Mouse (Mus musculus) 416B (cell line): Measurements from ENCODE around the gene Immp2l.

ENCODE experiments used
- DNase-seq: peaks from one replicate; pipeline ENCODE4 v3.0.0; 2011; ENCODE audit warnings: low read depth

The Immp2l gene

DNA sequence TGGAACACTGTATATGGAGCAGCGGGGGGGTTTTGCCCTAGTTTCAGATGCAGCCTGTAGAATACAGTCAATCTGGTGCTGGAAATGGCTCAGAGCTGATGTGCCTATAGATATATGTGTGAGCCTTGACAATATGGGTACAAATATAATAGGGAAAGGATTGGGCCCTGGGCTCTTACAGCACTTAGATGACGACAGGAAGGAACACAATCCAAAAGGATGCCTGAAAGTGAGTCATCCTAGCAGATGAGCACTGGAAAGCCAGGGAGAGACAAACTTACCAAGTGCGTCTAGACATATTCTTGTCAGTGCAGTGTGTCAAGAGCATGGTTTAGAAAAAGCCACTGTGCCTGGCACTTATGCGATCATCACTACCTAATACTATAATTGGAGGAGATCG lies 516.1 kb downstream of the Immp2l start:
- DNase-seq: no peak

DNA sequence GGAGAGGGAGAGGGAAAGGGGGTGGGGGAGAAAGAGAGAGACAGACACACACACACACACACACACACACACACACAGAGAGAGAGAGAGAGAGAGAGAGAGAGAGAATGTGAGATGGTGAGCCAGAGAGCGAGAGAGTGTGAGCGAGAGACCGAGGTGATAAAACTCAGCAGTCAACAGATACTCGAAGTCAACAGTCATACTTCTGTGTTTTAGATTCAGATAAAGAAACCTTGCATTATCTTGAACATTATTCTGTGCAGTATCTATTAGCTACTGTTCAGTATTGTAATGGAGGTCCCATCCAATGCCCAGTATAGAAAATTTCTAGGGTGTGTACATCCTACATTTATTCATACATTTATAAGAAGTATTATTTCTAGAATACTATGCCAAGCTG lies 527.7 kb downstream of the Immp2l start:
- DNase-seq: no peak

DNA sequence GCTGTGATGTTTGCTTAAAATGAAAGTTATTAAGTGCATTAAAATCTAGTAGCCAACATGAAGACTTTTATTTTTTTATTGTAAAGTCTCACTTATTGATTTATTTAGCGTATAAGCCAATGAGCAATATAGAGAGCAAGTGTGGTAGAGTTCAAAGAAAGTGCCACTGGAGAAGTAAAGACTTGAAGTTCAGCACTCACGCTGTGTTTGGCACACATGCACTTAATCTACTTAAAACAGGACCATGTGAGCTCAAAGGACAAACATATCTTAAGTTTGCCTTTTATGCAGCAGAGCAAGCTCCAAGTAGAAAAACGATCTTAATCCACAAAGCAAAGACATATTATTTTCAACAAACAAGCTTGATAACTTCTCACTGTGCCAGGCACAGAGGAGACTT lies 533.9 kb downstream of the Immp2l start:
- no peak for DNase-seq

DNA sequence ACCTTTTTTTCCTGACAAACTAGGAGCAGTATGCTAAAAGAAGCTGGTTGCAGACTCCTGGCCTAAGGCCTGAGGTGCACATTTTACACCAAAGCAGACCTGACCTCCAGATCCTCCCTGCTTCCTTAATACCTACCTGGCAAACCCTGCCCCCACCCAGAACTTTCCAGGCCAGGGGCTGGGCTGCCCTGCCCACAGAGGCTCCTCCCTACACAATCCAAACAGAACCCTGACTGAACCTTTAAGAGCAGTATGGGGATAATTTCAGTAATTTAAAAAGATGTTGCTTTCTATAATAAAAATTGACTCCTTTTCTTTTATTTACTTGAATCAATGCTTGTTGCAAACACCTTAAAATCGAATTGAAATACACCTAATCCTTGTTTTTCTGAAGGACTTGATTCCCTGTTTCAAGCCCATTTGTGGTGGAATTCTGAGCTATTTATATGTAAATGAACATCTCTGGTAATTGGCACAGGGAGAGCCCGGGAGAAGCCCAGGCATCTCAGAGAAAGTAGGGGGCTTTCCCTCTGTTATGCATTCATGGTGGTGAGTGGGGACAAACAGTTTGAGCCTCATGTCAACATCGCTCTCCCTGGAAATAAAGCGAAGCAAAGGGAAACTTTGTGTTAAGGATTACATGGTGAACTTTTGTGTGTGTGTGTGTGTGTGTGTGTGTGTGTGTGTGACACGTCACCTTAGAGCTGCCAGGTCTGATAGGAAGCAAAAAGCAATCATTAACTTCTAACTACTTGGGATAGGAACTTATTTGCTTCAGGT lies 535.3 kb downstream of the Immp2l start:
- no peak for DNase-seq

DNA sequence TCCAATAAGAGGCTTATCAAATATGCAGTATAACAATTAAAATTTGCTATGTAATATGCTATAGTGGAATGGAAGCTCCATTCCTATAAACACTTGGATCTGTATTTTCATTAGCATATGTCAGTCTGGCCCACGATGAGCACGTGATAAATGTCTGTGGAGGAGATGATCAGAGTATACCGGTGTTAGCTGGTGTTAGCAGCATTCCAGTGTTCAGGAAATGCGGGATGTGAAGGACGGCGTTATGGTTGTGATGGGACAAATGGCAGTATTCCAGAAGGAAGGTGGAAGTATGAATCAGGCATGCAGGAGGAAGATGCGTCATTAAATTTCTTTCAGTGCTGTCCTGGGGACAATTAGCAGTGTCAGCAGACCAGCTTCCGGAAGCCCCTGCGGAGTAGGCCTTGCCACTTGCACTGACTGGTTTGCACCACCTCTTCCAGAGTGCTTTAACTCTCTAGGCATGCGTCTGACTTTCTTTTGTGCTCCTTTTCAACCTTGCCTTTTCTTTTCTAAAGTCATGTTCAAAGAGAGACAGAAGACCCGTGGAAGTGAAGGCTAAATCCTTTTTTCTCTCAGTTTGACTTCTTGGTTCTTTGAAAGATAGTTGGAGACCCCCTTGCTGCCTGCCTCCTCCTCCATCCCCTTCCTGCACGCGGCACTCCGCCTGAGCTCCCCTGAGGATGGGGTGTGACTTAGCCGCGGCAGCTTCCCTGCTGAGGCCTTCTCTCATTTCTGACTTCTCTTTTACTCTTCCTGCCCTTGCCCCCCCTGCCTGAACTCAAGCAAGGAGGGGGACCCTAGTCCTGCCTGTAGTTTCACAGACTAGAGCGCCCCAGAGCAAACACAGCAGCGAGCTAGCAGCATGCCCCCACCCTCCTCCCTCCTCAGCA lies 541.9 kb downstream of the Immp2l start:
- no peak for DNase-seq

DNA sequence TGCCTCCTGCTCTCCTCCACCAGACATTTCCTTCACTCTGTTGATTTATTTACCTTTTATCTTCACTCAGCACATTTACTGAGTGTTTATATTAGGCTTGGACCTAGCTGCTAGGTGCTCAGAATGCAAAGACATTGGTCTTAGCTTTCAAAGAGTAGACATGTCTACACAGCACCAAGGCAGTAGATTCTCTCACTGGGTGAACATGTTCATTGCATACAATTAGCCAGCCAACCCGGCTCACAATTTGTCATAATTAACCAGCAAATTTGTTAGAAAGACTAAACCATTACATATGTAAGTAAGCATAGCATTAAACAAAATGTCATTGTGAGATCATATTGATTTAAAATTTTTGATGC lies 542.5 kb downstream of the Immp2l start:
- DNase-seq: no peak

DNA sequence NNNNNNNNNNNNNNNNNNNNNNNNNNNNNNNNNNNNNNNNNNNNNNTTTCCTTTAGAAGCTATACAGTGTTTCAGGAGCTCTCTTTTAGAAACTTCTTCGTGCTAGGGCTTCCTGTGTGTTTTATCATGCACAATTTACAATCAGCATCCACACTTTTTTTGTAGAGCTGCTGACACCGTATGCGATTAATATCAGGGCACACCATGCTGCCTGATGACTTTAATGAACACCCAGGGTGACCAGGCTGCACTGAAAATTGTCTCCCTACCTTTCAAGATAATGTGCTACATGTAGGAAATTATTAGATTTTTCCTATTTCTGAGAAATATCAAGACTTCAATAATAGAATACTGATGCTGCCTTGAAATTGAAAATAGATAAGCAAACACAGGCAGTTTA lies 549.9 kb downstream of the Immp2l start:
- DNase-seq: no peak

DNA sequence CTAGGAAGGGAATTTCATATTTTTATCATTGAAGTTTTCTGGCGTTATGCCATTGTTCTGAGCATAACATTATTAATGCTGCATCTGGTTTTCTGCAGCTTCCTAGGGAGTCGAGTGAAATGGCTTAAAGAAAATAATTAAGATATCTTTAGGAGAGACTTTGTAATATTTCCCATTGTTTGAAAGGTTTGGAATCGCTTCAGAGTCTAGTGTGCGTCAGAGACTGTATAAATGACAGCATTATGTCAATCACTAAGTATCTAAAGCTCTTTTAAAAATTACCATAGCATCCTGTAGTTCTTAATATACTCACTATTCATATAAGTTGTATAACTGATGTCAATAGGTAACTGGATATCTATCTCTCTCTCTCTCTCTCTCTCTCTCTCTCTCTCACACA lies 551.3 kb downstream of the Immp2l start:
- no peak for DNase-seq

DNA sequence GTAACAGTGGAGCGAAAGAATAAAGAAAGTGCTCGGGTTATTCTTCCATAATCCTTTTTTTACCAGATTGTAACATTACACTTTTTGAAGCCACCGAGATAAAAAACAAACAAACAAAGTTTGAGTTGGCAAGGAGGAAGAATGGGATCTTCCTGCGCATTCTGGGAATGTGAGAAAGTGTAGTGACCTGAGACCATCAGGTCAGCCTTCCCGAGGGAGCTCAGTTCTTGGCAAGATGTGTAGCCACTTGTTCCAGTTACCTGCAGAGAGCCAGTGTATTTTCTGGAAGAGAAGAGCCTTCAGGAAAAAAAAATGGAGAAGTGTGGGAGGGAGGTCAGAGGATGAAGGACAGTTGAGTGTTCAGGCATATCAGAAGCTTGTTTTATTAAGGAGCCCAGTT lies 569.5 kb downstream of the Immp2l start:
- no peak for DNase-seq

DNA sequence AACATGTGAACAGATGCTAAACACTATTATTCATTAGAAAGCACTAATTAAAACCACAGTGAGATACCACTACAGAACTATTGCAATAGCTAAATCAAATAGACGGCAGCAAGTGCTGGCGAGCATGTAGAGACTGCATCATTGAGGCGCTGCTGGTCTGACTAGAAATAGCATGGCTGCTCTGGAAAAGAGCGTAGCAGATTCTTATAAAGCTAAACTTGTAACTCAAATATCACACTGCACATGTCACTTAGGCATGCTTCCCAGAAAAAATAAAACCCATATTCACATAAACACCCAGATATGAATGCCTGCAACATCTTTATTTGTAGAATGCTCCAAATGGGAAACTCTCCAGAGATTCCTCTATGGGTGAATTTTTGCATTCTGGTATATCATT lies 570.1 kb downstream of the Immp2l start:
- no peak for DNase-seq

DNA sequence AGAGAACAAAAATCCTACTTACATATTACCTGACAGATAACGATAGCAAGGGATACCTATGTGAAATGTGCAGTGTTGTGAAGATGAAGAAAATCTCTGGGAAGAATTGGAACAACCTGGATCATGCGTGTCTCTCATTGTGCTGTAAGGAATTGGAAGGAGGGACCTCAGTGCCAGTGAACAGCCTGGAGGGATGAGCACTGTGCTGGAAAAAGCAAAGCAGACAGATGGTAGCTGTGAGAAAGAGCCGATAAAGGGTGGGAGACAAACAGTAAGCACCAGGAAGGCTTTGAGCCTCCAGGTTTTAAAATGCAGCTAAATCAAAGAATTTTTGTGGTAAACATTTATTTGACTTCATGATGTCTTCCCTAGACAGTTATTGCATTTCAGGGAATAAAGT lies 591.4 kb downstream of the Immp2l start:
- no peak for DNase-seq

DNA sequence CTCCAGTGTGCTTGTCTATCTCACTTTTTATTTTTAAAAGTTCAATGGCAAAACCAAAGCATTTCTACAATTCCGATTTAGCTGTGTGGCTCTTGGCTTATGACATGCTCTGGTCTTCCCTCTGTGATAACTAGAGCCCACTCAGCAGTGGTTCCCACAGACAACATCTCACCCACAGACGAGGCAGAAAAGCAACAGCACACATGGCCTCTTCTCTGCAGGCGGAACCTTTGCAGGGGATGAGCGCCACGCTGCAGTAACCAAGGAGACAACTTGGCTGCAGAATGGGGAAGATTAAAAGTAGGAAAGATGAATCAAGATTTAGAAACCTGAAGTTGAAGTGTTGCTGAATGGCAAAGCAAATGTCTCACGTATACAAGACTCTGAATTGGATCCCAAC lies 597.5 kb downstream of the Immp2l start:
- DNase-seq: no peak

DNA sequence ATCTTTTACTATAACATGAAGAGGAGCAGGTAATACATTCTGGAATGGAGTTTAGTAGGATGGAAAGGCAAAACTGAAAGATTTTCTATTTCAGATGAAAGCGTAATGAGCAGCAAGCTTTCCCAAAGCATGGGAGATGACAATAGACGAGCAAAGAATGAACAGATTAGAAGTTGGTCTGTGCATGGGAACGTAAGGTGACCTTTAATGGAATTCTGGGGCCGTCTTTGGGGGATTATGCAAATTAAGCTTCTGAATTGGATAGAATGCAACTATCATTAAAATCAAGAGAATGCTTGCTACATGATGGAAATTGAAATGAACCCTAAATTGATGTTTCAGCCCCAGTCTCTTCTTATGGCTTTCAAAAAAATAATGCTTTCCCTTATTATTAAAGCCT lies 619.4 kb downstream of the Immp2l start:
- no peak for DNase-seq

DNA sequence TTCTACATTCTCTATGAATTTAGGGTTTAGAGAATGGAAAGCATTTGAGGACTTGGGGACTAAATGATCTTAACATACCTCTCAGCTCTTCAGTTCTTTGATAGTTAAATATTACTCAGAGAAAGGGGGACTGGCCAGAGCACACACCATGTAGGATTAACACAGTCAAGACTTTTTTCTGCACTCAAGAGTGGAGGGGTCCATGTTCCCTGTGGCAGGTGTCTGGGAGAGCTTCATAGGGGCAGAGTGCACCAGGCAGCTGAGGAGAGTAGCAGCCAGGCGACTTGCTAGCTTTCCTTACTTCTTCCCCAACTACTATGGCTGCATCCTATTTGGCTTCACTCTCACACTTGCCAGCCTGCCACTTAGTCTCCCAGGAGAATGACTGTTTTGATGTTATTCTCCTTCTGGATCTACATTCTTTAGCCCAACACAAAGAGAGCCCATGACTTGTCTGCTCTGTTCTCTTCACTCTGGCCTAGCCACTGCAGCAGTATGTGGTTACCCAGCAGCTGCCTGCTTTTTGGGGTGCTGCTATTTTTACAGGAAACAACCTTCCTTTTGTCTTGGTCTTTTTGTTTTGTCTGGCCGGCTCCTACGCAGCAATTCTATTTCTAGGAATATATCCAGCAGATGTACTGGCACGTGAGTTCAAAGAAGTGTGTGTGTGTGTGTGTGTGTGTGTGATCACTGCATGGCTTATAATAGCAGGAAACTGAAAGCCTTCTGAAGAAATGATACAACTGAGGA lies 621.1 kb downstream of the Immp2l start:
- no peak for DNase-seq

DNA sequence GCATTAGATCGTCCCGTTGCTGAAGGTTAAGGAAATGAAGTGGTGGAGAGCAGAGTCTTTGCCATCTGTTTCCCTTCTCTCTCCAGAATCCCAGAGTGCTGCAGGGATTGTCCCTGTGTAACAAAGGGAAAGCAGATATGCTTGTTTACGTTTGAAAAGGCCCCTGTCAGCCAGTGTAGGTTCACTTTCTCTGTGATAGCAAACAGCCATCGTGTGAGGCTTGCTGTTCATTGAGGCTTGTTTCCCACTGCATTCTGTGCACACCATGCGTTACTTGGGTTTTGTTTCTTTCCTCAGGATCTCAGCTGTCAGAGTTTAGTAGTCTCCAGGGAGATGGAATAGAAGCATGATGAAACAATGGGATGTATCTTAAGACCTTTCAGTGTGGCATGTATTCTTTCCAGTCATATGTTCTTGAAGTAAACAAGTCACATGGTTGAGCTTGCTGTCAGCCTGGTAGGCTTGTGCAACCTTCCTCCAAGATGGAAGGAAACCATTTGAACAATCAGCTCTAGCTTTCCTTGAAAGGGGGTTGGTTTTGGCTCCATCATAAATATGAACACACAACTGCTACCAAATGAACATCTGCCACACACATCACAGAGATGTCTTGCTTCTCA lies 623.2 kb downstream of the Immp2l start:
- no peak for DNase-seq

DNA sequence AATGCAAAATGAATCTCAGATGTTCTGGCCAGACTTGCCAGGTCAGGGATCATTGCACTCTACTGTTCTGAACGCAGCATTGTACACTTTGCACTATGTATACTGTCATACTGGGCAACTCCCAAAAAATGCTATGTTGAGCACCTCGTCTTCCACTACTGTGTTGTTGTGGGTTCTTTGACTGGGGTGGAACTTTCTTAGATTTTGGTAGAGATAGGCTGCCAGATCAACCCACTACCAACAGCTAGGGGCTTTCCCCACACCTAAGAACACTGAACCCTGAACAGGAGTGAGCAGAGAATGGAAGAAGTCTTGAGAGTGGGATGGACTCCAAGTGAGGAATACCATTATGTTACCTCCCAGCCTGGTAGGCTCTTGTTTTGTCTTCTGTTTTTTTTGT lies 623.8 kb downstream of the Immp2l start:
- no peak for DNase-seq

DNA sequence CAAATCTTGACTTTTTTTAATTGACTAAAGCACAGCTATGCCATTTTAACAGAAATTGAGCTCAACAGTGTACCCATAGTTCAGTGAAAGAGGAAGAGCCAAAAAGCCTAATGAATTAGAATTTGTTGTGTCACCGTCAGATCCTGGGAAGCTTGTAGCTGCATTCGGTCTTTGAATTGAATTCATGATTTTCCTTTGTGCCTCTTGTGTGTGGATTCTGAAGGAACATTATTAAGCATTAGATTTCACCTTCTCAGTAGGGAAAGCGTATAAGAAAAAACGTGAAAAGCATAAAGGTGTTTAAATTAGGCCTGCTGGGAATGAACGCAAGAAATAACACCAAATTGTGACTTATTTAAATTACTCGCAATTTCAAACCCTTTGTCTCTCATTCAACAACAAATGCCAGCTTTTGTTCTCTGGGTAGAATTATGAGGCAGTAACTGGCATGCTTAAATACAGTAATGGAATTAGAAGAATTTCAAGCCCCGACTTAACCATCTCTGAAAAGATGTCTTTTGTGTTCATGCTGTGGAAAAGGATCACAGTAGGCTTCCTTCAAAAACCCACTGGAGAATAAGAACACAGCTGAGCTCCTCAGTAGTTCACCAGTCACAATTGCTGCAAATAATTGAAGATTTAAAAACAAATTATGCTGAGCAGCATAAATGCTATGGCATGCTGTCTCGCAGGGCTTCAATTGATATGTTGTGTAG lies 626.1 kb downstream of the Immp2l start:
- DNase-seq: no peak

DNA sequence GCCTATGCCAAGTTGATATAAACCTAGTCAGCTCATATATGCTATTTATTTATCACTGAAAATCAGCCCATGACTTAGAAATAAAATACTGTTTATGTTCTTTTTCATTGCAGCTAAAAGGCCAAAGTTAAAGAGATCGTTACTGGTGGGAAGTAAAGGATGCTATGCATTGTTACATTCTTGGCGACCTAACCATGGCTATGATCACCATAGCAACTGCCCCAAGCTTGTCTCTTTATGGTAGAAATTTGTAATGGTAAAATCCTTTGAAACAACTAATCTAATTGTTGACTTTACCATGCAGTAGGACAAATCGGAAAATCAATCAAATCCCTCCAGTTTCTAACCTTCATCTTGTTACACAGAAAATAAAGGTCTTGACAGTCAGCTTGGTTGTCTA lies 644.4 kb downstream of the Immp2l start:
- no peak for DNase-seq

DNA sequence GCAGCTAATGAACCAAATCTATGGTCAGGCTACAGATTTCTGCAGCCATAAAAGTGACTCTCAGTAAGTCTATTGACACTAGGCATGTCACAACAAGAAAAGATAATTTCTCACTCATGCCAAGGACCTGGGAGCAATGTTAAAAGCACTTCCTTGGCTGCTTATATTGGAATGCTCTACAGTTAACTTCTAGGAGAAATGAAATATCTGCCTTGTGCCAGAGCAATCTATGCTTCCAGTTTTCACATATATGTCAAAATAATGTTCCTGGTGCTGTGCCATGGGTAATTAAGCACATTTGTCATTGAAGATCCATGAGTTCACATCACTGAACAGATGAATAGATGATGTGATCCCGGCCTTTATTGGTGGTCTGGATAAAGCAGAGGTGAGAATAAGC lies 645.6 kb downstream of the Immp2l start:
- no peak for DNase-seq

DNA sequence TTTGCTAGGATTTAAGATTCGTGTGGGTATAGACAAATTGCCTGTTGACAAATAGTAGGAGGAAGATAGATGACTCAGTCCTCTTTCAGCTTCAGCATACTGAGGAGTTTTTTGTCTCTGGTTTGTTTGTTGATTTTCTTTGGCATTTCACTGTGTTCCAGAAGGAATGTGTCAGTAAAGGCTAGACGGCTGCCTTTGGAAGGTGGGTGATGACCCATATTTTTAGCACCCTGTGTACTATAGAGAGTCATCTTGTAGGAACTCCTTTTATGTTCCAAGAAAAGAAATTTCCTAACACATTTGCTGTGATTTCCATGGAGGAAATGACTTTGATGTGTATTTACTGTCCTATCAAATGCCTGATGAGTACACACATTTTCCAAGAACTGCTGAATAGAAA lies 651.0 kb downstream of the Immp2l start:
- no peak for DNase-seq

DNA sequence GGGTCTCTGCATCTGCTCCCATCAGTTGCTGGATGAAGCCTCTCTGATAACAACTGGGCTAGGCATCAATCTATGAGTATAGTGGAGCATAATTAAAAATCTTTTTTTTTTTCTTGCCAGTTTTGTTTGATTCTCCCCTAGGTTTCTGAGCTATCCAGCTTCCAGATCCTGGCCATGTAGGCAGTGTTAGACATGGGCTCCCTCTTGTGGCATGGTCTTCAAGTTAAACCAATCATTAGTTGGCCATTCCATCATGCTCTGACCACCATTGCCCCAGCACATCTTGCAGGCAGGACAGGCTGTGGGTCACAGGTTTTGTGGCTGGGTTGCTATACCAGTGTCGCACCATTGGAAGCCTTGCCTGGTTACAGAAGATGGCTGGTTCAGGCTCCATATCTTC lies 656.3 kb downstream of the Immp2l start:
- peak; percentile 1 for DNase-seq

DNA sequence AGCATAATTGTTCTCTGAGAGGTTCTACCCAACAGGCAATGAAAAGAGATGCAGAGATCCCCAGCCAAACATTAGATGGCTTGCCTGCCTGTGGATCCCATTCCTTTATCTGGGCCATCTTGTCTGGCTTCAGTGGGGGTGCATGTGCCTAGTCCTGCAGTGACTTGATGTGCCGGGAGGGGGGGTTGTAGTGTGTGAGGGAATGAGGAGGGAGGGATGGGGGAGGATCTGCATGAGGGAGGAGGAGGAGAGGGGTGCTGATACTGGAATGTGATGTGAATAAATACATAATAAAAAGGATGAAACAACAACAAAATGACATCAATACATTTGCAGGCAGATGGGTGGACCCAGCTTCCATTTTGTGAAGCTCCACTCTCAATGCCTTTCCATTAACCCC lies 658.3 kb downstream of the Immp2l start:
- no peak for DNase-seq
